Mouse (Mus musculus) small intestine, adult 2 months (tissue): ENCODE data around the gene Gphn. TPM values are rescaled to one million over a fixed set of nuclear protein-coding genes. Genes with fewer than 3 reads are reported as not detected.

Experiments used
- H3K27ac ChIP-seq: fragments of 200-500 bp; 2 replicates; pipeline ENCODE4 v1.5.1; 2012; ENCODE audit warnings: low read depth, low read length, control low read depth, inconsistent platforms; ENCODE audit not compliant: insufficient read depth
- H3K27me3 ChIP-seq: fragments of 200-500 bp; 2 replicates; pipeline ENCODE4 v1.6.1; 2012; ENCODE audit warnings: mild to moderate bottlenecking, moderate library complexity, low read length, inconsistent platforms; ENCODE audit not compliant: control insufficient read depth, insufficient read depth
- H3K36me3 ChIP-seq: fragments of 200-500 bp; 2 replicates; pipeline ENCODE4 v1.6.1; 2012; ENCODE audit warnings: mild to moderate bottlenecking, low read length, control low read depth, inconsistent platforms; ENCODE audit not compliant: control insufficient read depth, insufficient read depth
- H3K4me1 ChIP-seq: fragments of 200-500 bp; 2 replicates; pipeline ENCODE4 v1.6.1; 2012; ENCODE audit warnings: low read length, inconsistent platforms, mixed read lengths; ENCODE audit not compliant: control insufficient read depth, insufficient read depth, insufficient read length
- H3K4me3 ChIP-seq: fragments of 200-500 bp; 2 replicates; pipeline ENCODE4 v1.5.1; 2012; ENCODE audit warnings: low read depth, mild to moderate bottlenecking, control low read depth, inconsistent platforms, low read length, moderate library complexity
- CTCF ChIP-seq: fragments of 200-500 bp; IDR thresholded peaks from 2 replicates; pipeline ENCODE4 v1.5.1; 2012; ENCODE audit warnings: low read depth, mild to moderate bottlenecking, control low read depth, inconsistent platforms, low read length, moderate library complexity, mixed read lengths; ENCODE audit not compliant: insufficient replicate concordance, insufficient read length; ENCODE audit errors: extremely low read depth
- POLR2A ChIP-seq: fragments of 200-500 bp; IDR thresholded peaks from 2 replicates; pipeline ENCODE4 v1.6.1; 2012; ENCODE audit warnings: low read depth, mild to moderate bottlenecking, control low read depth, inconsistent platforms, low read length, moderate library complexity
- WGBS: fragments of 180-500 bp; shearing (Covaris S2); methylation state at CpG from one replicate; pipeline ENCODE4 v1.1.7; 2018; 5-methylcytosine and 5-hydroxymethylcytosine counted together
- polyA plus RNA-seq: library from polyadenylated mRNA; depleted of rRNA; stranded (reverse); fragments of >200 nt; gene quantifications from 2 replicates; pipeline ENCODE4 v1.2.3, GENCODE M21; 2012

Gphn gene
- polyA plus RNA-seq, 1 experiment, result 7.2 TPM

GRCm38 (mm10) chr12:78248366-78248765 lies 22.2 kb downstream of the Gphn start:
- H3K27ac ChIP-seq, result no peak overlapping the region
- no peak for TF ChIP-seq POLR2A
- no peak for TF ChIP-seq CTCF
- no peaks in the 10 kb centered on the region for H3K4me1 ChIP-seq
- no peaks in the 10 kb centered on the region for H3K36me3 ChIP-seq
- WGBS, result 18% methylated on average over 1 of the region's 1 CpGs
- no peak overlapping the region for H3K4me3 ChIP-seq
- H3K27me3 ChIP-seq, result no peaks in the 10 kb centered on the region

GRCm38 (mm10) chr12:78249151-78249550 lies 23.0 kb downstream of the Gphn start:
- Histone ChIP-seq H3K4me1 (no peaks in the 10 kb centered on the region), H3K27ac (no peak overlapping the region), H3K27me3 (no peaks in the 10 kb centered on the region), H3K36me3 (no peaks in the 10 kb centered on the region), H3K4me3 (no peak overlapping the region)
- no peak for TF ChIP-seq POLR2A
- no peak for TF ChIP-seq CTCF

GRCm38 (mm10) chr12:78277386-78277785 lies 51.2 kb downstream of the Gphn start:
- no peak for TF ChIP-seq POLR2A
- TF ChIP-seq CTCF, result no peak
- 53% methylated on average over 2 of the region's 2 CpGs for WGBS
- Histone ChIP-seq H3K4me3 (no peak overlapping the region), H3K4me1 (no peaks in the 10 kb centered on the region), H3K36me3 (no peaks in the 10 kb centered on the region), H3K27ac (no peak overlapping the region), H3K27me3 (no peaks in the 10 kb centered on the region)

GRCm38 (mm10) chr12:78290384-78290783 lies 64.2 kb downstream of the Gphn start:
- no peaks in the 10 kb centered on the region for H3K36me3 ChIP-seq
- TF ChIP-seq POLR2A (no peak), CTCF (no peak)
- no peaks in the 10 kb centered on the region for H3K4me1 ChIP-seq
- H3K27me3 ChIP-seq, result no peaks in the 10 kb centered on the region
- no peak overlapping the region for H3K27ac ChIP-seq
- H3K4me3 ChIP-seq, result no peak overlapping the region
- 89% methylated on average over 1 of the region's 1 CpGs for WGBS

GRCm38 (mm10) chr12:78298824-78299398 lies 72.7 kb downstream of the Gphn start:
- TF ChIP-seq POLR2A, result no peak
- no peak for TF ChIP-seq CTCF
- Histone ChIP-seq H3K4me3 (no peak overlapping the region), H3K36me3 (no peaks in the 10 kb centered on the region), H3K27me3 (no peaks in the 10 kb centered on the region), H3K27ac (no peak overlapping the region), H3K4me1 (no peaks in the 10 kb centered on the region)
- WGBS, result 83% methylated on average over 1 of the region's 1 CpGs

- Histone ChIP-seq H3K4me3 (no peak overlapping the region), H3K4me1 (no peaks in the 10 kb centered on the region), H3K27ac (no peak overlapping the region), H3K27me3 (no peaks in the 10 kb centered on the region), H3K36me3 (no peaks in the 10 kb centered on the region)
- TF ChIP-seq CTCF (no peak), POLR2A (no peak)
Observed at GRCm38 (mm10) chr12:78315106-78315505, 88.9 kb downstream of the Gphn start.

- WGBS, result 65% methylated on average over 4 of the region's 4 CpGs
- no peak for TF ChIP-seq CTCF
- TF ChIP-seq POLR2A, result no peak
- Histone ChIP-seq H3K4me3 (no peak overlapping the region), H3K4me1 (no peaks in the 10 kb centered on the region), H3K36me3 (no peaks in the 10 kb centered on the region), H3K27me3 (no peaks in the 10 kb centered on the region), H3K27ac (no peak overlapping the region)
Observed at GRCm38 (mm10) chr12:78327946-78328345, 101.8 kb downstream of the Gphn start.

- no peaks in the 10 kb centered on the region for H3K27me3 ChIP-seq
- H3K36me3 ChIP-seq, result no peaks in the 10 kb centered on the region
- H3K4me3 ChIP-seq, result no peak overlapping the region
- H3K27ac ChIP-seq, result no peak overlapping the region
- no peak for TF ChIP-seq POLR2A
- TF ChIP-seq CTCF, result no peak
- 55% methylated on average over 3 of the region's 3 CpGs for WGBS
- H3K4me1 ChIP-seq, result no peaks in the 10 kb centered on the region
Observed at GRCm38 (mm10) chr12:78332107-78332506, 105.9 kb downstream of the Gphn start.
